Mouse (Mus musculus) liver, postnatal 0 days (tissue): ENCODE measurements at regions not wholly inside any gene's neighbourhood (a gene's known extent, or its start where the extent isn't known, plus 50 kb on each side); places are given as distances from the start of the nearest gene placed in this dataset.

Experiments used
- ATAC-seq: fragments of 200-750 bp; cut with Nextera tagmentation; 2 replicates; pipeline ENCODE4 v1.8.0; 2017; ENCODE audit warnings: mild to moderate bottlenecking, moderate library complexity
- DNase-seq: peaks from one replicate; pipeline ENCODE4 v3.0.0-alpha.2; 2016
- H3K27ac ChIP-seq: fragments of 300-500 bp; sonication (generic); 2 replicates; pipeline ENCODE4 v1.5.1; 2014; ENCODE audit warnings: antibody characterized with exemption, moderate library complexity, mild to moderate bottlenecking, low read depth
- H3K27me3 ChIP-seq: fragments of 300-500 bp; sonication (generic); 2 replicates; pipeline ENCODE4 v1.6.1; 2014; ENCODE audit warnings: low read length, control low read depth, mixed read lengths; ENCODE audit not compliant: insufficient read depth
- H3K36me3 ChIP-seq: fragments of 300-500 bp; sonication (generic); replicated peaks from 2 replicates; pipeline ENCODE4 v1.6.1; 2014; ENCODE audit warnings: mild to moderate bottlenecking, control low read depth, low read length, moderate library complexity, mixed read lengths; ENCODE audit not compliant: insufficient read depth
- H3K4me1 ChIP-seq: fragments of 300-500 bp; sonication (generic); 2 replicates; pipeline ENCODE4 v1.6.1; 2014; ENCODE audit warnings: antibody characterized with exemption, mild to moderate bottlenecking, control low read depth; ENCODE audit not compliant: insufficient read depth
- H3K4me2 ChIP-seq: fragments of 300-500 bp; sonication (generic); 2 replicates; pipeline ENCODE4 v1.6.1; 2014; ENCODE audit warnings: low read depth, mild to moderate bottlenecking, low read length, moderate library complexity, mixed read lengths
- H3K4me3 ChIP-seq: fragments of 300-500 bp; sonication (generic); 2 replicates; pipeline ENCODE4 v1.5.1; 2014; ENCODE audit warnings: low read depth, low read length
- H3K9ac ChIP-seq: fragments of 300-500 bp; sonication (generic); replicated peaks from 2 replicates; pipeline ENCODE4 v1.6.1; 2014; ENCODE audit warnings: mild to moderate bottlenecking, moderate library complexity
- H3K9me3 ChIP-seq: fragments of 300-500 bp; sonication (generic); 2 replicates; pipeline ENCODE4 v1.6.1; 2016; ENCODE audit warnings: mild to moderate bottlenecking, control low read depth, low read length, mixed read lengths
- CTCF ChIP-seq: sonication (generic); IDR thresholded peaks from 2 replicates; pipeline ENCODE4 v1.5.1; 2016; ENCODE audit warnings: antibody characterized with exemption, low read depth
- EP300 ChIP-seq: IDR thresholded peaks from 2 replicates; pipeline ENCODE4 v1.6.1; 2016; ENCODE audit warnings: antibody characterized with exemption, low read depth, mild to moderate bottlenecking
- WGBS: fragments of 180-500 bp; shearing (Covaris S2); extraction: QIAGEN DNeasy Blood & Tissue Kit; methylation state at CpG from one replicate; pipeline ENCODE4 v1.1.7; 2014; ENCODE audit not compliant: insufficient replicate concordance; 5-methylcytosine and 5-hydroxymethylcytosine counted together

- H3K27ac ChIP-seq: no peak overlapping the region
- TF ChIP-seq CTCF (no peak), EP300 (no peak)
- H3K4me1 ChIP-seq: no peaks in the 10 kb centered on the region
- no peaks in the 10 kb centered on the region for H3K36me3 ChIP-seq
- 65% methylated on average over 9 of the region's 9 CpGs for WGBS
- H3K9ac ChIP-seq: no peak overlapping the region
- no peak overlapping the region for H3K4me3 ChIP-seq
- H3K27me3 ChIP-seq: no peaks in the 10 kb centered on the region
- DNase-seq (no peak), ATAC-seq (no peak)
- no peak overlapping the region for H3K4me2 ChIP-seq
- no peaks in the 10 kb centered on the region for H3K9me3 ChIP-seq
These were observed 200.4 kb upstream of the Nhs start for GRCm38 (mm10) chrX:162359767-162360545.

DNA sequence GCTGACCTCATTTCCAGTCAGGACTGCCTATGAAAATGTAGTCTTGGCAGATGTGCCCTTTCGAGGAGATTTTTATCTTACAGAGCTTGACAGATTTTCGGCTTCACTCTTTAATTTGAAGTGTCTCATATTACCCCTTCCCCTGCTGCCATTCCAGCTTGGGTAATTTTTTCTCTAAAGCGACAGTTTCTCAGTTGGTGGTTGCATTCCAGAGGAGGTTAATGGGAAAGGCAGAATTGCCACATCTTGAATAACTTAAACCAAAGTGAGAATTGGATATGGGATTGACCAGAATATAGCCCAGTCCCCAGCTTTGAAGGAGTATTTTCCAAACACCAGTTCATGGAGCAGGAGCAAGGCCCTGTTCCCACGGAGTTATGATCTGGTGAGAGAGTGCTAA is 188.8 kb upstream of the Nhs start:
- H3K4me1 ChIP-seq: no peaks in the 10 kb centered on the region
- no peak overlapping the region for H3K27ac ChIP-seq
- H3K27me3 ChIP-seq: 0 out of 2 replicates have a peak, but pooled peaks cover 2% of the 10 kb centered on the region
- H3K4me3 ChIP-seq: no peak overlapping the region
- 58% methylated on average over 4 of the region's 4 CpGs for WGBS
- H3K9ac ChIP-seq: no peak overlapping the region
- no peaks in the 10 kb centered on the region for H3K9me3 ChIP-seq
- ATAC-seq (no peak), DNase-seq (no peak)
- H3K4me2 ChIP-seq: no peak overlapping the region
- TF ChIP-seq CTCF (no peak), EP300 (no peak)
- no peaks in the 10 kb centered on the region for H3K36me3 ChIP-seq

- H3K9me3 ChIP-seq: no peaks in the 10 kb centered on the region
- DNase-seq: no peak
- 39% methylated on average over 2 of the region's 2 CpGs for WGBS
These were observed 188.4 kb upstream of the Nhs start for GRCm38 (mm10) chrX:162347886-162348285.

DNA sequence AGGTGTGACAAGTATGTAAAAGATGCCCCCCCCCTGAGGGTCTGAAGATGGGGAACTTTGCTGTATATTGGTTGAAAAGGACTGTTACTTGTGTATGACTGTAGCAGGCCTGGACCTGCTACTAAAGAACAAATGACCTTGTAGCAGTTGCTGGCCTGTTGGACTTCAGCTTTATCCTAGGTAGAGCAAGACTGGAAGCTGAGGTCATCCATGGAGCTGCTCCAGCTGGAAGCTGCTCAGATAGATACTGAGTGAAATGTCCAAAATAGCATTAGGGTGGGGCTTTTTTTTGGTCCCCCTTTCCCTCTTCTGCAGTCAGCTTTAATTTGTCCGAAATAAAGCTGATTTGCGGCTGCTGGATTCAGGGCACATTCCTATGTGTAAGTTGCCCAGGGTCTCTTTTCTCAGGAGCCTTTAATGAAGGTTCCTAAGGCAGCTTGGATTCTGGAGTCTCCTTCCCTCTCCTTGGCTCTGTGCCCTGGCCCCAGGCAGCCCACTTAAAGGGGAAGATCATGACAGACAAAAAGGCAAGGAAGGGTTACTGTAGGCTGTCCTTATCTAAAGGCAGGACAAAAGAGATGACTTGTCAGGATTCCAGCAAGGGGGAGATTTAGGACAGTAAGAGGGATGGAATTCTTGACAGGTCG is 186.1 kb upstream of the Nhs start:
- Histone ChIP-seq H3K36me3 (no peaks in the 10 kb centered on the region), H3K4me2 (no peak overlapping the region), H3K4me3 (no peak overlapping the region), H3K9me3 (no peaks in the 10 kb centered on the region), H3K27ac (no peak overlapping the region), H3K4me1 (no peaks in the 10 kb centered on the region), H3K9ac (no peak overlapping the region), H3K27me3 (0 out of 2 replicates have a peak, but pooled peaks cover 2% of the 10 kb centered on the region)
- no peak for DNase-seq
- WGBS: 55% methylated on average over 3 of the region's 3 CpGs
- TF ChIP-seq EP300 (no peak), CTCF (no peak)
- no peak for ATAC-seq

More at GRCm38 (mm10) chrX:162347886-162348285, 188.4 kb upstream of the Nhs start:
- Histone ChIP-seq H3K36me3 (no peaks in the 10 kb centered on the region), H3K4me3 (no peak overlapping the region), H3K27ac (no peak overlapping the region), H3K4me2 (no peak overlapping the region), H3K9ac (no peak overlapping the region), H3K27me3 (0 out of 2 replicates have a peak, but pooled peaks cover 2% of the 10 kb centered on the region), H3K4me1 (no peaks in the 10 kb centered on the region)
- TF ChIP-seq CTCF (no peak), EP300 (no peak)
- ATAC-seq: no peak

- Histone ChIP-seq H3K27ac (no peak overlapping the region), H3K4me3 (no peak overlapping the region), H3K9me3 (no peaks in the 10 kb centered on the region), H3K4me1 (no peaks in the 10 kb centered on the region), H3K9ac (no peak overlapping the region), H3K4me2 (no peak overlapping the region), H3K27me3 (no peaks in the 10 kb centered on the region), H3K36me3 (no peaks in the 10 kb centered on the region)
- WGBS: 66% methylated on average over 5 of the region's 5 CpGs
- ATAC-seq: no peak
- DNase-seq: no peak
- no peak for TF ChIP-seq EP300
- TF ChIP-seq CTCF: no peak
These were observed 172.6 kb upstream of the Nhs start for GRCm38 (mm10) chrX:162332121-162332520.

DNA sequence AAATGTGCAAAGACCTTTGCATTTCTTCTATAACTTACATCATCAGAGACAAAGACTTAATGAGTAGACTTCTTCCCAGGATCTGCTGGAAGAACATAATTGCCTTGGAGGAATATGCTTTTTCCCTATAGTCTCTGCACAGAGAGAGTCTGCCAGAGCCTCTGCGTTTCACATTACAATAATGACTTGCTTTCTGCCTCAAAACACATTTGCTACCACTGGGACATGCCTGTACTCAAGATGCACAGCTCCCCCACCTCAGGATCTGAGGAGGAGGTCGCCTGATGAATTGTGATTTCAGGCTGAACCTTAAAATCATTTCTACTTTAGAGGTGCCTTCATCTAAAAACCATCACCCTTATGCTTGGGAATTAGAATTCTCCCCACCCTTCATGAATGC is 148.1 kb upstream of the Nhs start:
- Histone ChIP-seq H3K36me3 (no peaks in the 10 kb centered on the region), H3K4me1 (no peaks in the 10 kb centered on the region), H3K4me2 (no peak overlapping the region), H3K4me3 (no peak overlapping the region), H3K27me3 (no peaks in the 10 kb centered on the region), H3K27ac (no peak overlapping the region), H3K9me3 (no peaks in the 10 kb centered on the region), H3K9ac (no peak overlapping the region)
- ATAC-seq (no peak), DNase-seq (no peak)
- TF ChIP-seq CTCF (no peak), EP300 (no peak)
- 60% methylated on average over 2 of the region's 2 CpGs for WGBS
